Mouse (Mus musculus) embryonic facial prominence, embryonic 14.5 days (tissue): ENCODE results near the gene Myg1. TPM values are rescaled to one million over a fixed set of nuclear protein-coding genes. Genes with fewer than 3 reads are reported as not detected.

Experiments used
- ATAC-seq: fragments of 200-750 bp; cut with Nextera tagmentation; 2 replicates; pipeline ENCODE4 v1.8.0; 2017; ENCODE audit warnings: low read depth, moderate number of reproducible peaks, moderate TSS enrichment
- DNase-seq: peaks from one replicate; pipeline ENCODE4 v3.0.0-alpha.2; 2015; ENCODE audit warnings: low spot score
- H3K27ac ChIP-seq: fragments of 300-500 bp; sonication (generic); replicated peaks from 2 replicates; pipeline ENCODE4 v1.5.1; 2014; ENCODE audit warnings: low read depth, mild to moderate bottlenecking, low read length, moderate library complexity
- H3K27me3 ChIP-seq: fragments of 300-500 bp; sonication (generic); replicated peaks from 2 replicates; pipeline ENCODE4 v1.6.1; 2014; ENCODE audit warnings: low read length; ENCODE audit not compliant: control insufficient read depth, insufficient read depth
- H3K36me3 ChIP-seq: fragments of 300-500 bp; sonication (generic); 2 replicates; pipeline ENCODE4 v1.6.1; 2014; ENCODE audit warnings: low read length, mixed read lengths; ENCODE audit not compliant: control insufficient read depth, insufficient read depth
- H3K4me1 ChIP-seq: fragments of 300-500 bp; sonication (generic); 2 replicates; pipeline ENCODE4 v1.6.1; 2014; ENCODE audit warnings: antibody characterized with exemption, low read length; ENCODE audit not compliant: control insufficient read depth, insufficient read depth
- H3K4me2 ChIP-seq: fragments of 300-500 bp; sonication (generic); 2 replicates; pipeline ENCODE4 v1.6.1; 2014; ENCODE audit warnings: low read depth, mild to moderate bottlenecking, low read length, moderate library complexity, mixed read lengths
- H3K4me3 ChIP-seq: fragments of 300-500 bp; sonication (generic); 2 replicates; pipeline ENCODE4 v1.5.1; 2014; ENCODE audit warnings: low read depth, mild to moderate bottlenecking, low read length
- H3K9ac ChIP-seq: fragments of 300-500 bp; sonication (generic); 2 replicates; pipeline ENCODE4 v1.6.1; 2014; ENCODE audit warnings: low read depth, mild to moderate bottlenecking, low read length, moderate library complexity, mixed read lengths
- H3K9me3 ChIP-seq: fragments of 300-500 bp; sonication (generic); 2 replicates; pipeline ENCODE4 v1.6.1; 2016; ENCODE audit warnings: low read length; ENCODE audit not compliant: control insufficient read depth
- WGBS: fragments of 180-500 bp; shearing (Covaris S2); extraction: QIAGEN DNeasy Blood & Tissue Kit; methylation state at CpG from one replicate; pipeline ENCODE4 v1.1.7; 2014; 5-methylcytosine and 5-hydroxymethylcytosine counted together
- polyA plus RNA-seq: library from polyadenylated mRNA; unstranded; fragments of >200 nt; fragmentation: Nextera tagmentation; extraction: Ambion mirVana; gene quantifications from 2 replicates; pipeline ENCODE4 v1.2.1, GENCODE M21; 2014

The Myg1 gene
- polyA plus RNA-seq, 1 experiment from 2014 or later: 79.0 TPM

- Histone ChIP-seq H3K4me1 (peaks cover 17% of the 10 kb centered on the region), H3K9ac (peak overlapping the region; percentile 55), H3K27ac (peak overlapping the region; percentile 74), H3K27me3 (0 out of 2 replicates have a peak, but pooled peaks cover 5% of the 10 kb centered on the region), H3K36me3 (no peaks in the 10 kb centered on the region), H3K9me3 (no peaks in the 10 kb centered on the region), H3K4me2 (peak overlapping the region; percentile 56), H3K4me3 (peak overlapping the region; percentile 38)
- WGBS: 8% methylated on average over 7 of the region's 7 CpGs
- no peak for ATAC-seq
- DNase-seq: peak; percentile 51
Observed at GRCm38 (mm10) chr15:102366238-102366637, 34.7 kb downstream of the Myg1 start.

GRCm38 (mm10) chr15:102366733-102367344 lies 35.3 kb downstream of the Myg1 start, which contains the start of gene Sp7:
TSS of gene Sp7 (minus strand) at chr15:102367182.
- H3K36me3 ChIP-seq: no peaks in the 10 kb centered on the region
- H3K4me2 ChIP-seq: peak within 1 kb of the TSS; percentile 56
- H3K4me1 ChIP-seq: peaks cover 17% of the 10 kb centered on the region
- H3K9ac ChIP-seq: peak within 1 kb of the TSS; percentile 55
- WGBS: 9% methylated on average over 12 of the region's 15 CpGs
- ATAC-seq (no peak), DNase-seq (peak; percentile 56)
- H3K27ac ChIP-seq: peak within 1 kb of the TSS; percentile 74
- 0 out of 2 replicates have a peak, but pooled peaks cover 5% of the 10 kb centered on the region for H3K27me3 ChIP-seq
- peak within 1 kb of the TSS; percentile 38 for H3K4me3 ChIP-seq
- no peaks in the 10 kb centered on the region for H3K9me3 ChIP-seq

- H3K9ac ChIP-seq: peak overlapping the region; percentile 34
- peak overlapping the region; percentile 39 for H3K4me2 ChIP-seq
- H3K4me1 ChIP-seq: peaks cover 17% of the 10 kb centered on the region
Observed at GRCm38 (mm10) chr15:102369972-102370371, 38.5 kb downstream of the Myg1 start.

GRCm38 (mm10) chr15:102370727-102371126 lies 39.2 kb downstream of the Myg1 start:
- no peaks in the 10 kb centered on the region for H3K36me3 ChIP-seq
- 0% methylated on average over 8 of the region's 10 CpGs for WGBS
- H3K27me3 ChIP-seq: 0 out of 2 replicates have a peak, but pooled peaks cover 3% of the 10 kb centered on the region
- DNase-seq (peak; percentile 77), ATAC-seq (peak; percentile 89)
- H3K9ac ChIP-seq: peak overlapping the region; percentile 34
- H3K4me2 ChIP-seq: peak overlapping the region; percentile 39
- peaks cover 17% of the 10 kb centered on the region for H3K4me1 ChIP-seq
- H3K9me3 ChIP-seq: no peaks in the 10 kb centered on the region
- H3K4me3 ChIP-seq: peak overlapping the region; percentile 8; the same call in 1 of the 2 replicates
- peak overlapping the region; percentile 46 for H3K27ac ChIP-seq

More at GRCm38 (mm10) chr15:102369972-102370371, 38.5 kb downstream of the Myg1 start:
- Histone ChIP-seq H3K36me3 (no peaks in the 10 kb centered on the region), H3K27me3 (0 out of 2 replicates have a peak, but pooled peaks cover 5% of the 10 kb centered on the region), H3K9me3 (no peaks in the 10 kb centered on the region), H3K4me3 (peak overlapping the region; percentile 8; the same call in 1 of the 2 replicates), H3K27ac (peak overlapping the region; percentile 46)
- no peak for DNase-seq
- no peak for ATAC-seq
- 8% methylated on average over 12 of the region's 13 CpGs for WGBS

- H3K27ac ChIP-seq: peak overlapping the region; percentile 88
Observed at GRCm38 (mm10) chr15:102376453-102377162, 45.1 kb downstream of the Myg1 start.

GRCm38 (mm10) chr15:102377163-102377543 lies 45.6 kb downstream of the Myg1 start:
- no peaks in the 10 kb centered on the region for H3K27me3 ChIP-seq
- peak overlapping the region; percentile 66 for H3K9ac ChIP-seq
- peak; percentile 64 for ATAC-seq
- peak overlapping the region; percentile 88 for H3K27ac ChIP-seq
- H3K36me3 ChIP-seq: no peaks in the 10 kb centered on the region
- H3K9me3 ChIP-seq: no peaks in the 10 kb centered on the region
- 0% methylated on average over 7 of the region's 7 CpGs for WGBS
- DNase-seq: peak; percentile 92
- peak overlapping the region; percentile 52 for H3K4me3 ChIP-seq
- peak overlapping the region; percentile 79 for H3K4me2 ChIP-seq
- peaks cover 18% of the 10 kb centered on the region for H3K4me1 ChIP-seq

More at GRCm38 (mm10) chr15:102376453-102377162, 45.1 kb downstream of the Myg1 start:
- H3K9ac ChIP-seq: peak overlapping the region; percentile 66
- 1% methylated on average over 27 of the region's 43 CpGs for WGBS
- DNase-seq (peak; percentile 87), ATAC-seq (peak; percentile 84)
- H3K9me3 ChIP-seq: no peaks in the 10 kb centered on the region
- H3K36me3 ChIP-seq: no peaks in the 10 kb centered on the region
- peak overlapping the region; percentile 79 for H3K4me2 ChIP-seq
- no peaks in the 10 kb centered on the region for H3K27me3 ChIP-seq
- H3K4me1 ChIP-seq: peaks cover 18% of the 10 kb centered on the region
- H3K4me3 ChIP-seq: peak overlapping the region; percentile 52

- Histone ChIP-seq H3K27ac (peak overlapping the region; percentile 88), H3K36me3 (no peaks in the 10 kb centered on the region), H3K4me1 (peaks cover 18% of the 10 kb centered on the region), H3K4me2 (peak overlapping the region; percentile 79), H3K9me3 (no peaks in the 10 kb centered on the region), H3K9ac (no peak overlapping the region), H3K4me3 (no peak overlapping the region), H3K27me3 (no peaks in the 10 kb centered on the region)
- peak; percentile 88 for DNase-seq
- WGBS: 5% methylated on average over 10 of the region's 10 CpGs
- peak; percentile 47 for ATAC-seq
Observed at GRCm38 (mm10) chr15:102377810-102378262, 46.3 kb downstream of the Myg1 start.

GRCm38 (mm10) chr15:102381575-102381974 lies 50.1 kb downstream of the Myg1 start:
- WGBS: 1% methylated on average over 7 of the region's 7 CpGs
- H3K27me3 ChIP-seq: no peaks in the 10 kb centered on the region
- H3K9ac ChIP-seq: no peak overlapping the region
- no peak overlapping the region for H3K4me3 ChIP-seq
- H3K9me3 ChIP-seq: no peaks in the 10 kb centered on the region
- no peaks in the 10 kb centered on the region for H3K36me3 ChIP-seq
- peaks cover 13% of the 10 kb centered on the region; the same call in 1 of the 2 replicates for H3K4me1 ChIP-seq
- no peak overlapping the region for H3K27ac ChIP-seq
- peak; percentile 92 for DNase-seq
- ATAC-seq: peak; percentile 81
- no peak overlapping the region for H3K4me2 ChIP-seq
